Mouse (Mus musculus) neural tube, embryonic 11.5 days (tissue): ENCODE data around the gene Ankmy1. TPM values are rescaled to one million over a fixed set of nuclear protein-coding genes. Genes with fewer than 3 reads are reported as not detected.

Source experiments
- ATAC-seq: fragments of 200-750 bp; cut with Nextera tagmentation; 2 replicates; pipeline ENCODE4 v1.8.0; 2017; ENCODE audit warnings: moderate number of reproducible peaks, mild to moderate bottlenecking, moderate TSS enrichment, moderate library complexity; ENCODE audit not compliant: insufficient read depth, low FRiP score, low TSS enrichment
- DNase-seq: peaks from one replicate; pipeline ENCODE4 v3.0.0-alpha.2; 2015; ENCODE audit warnings: low spot score
- H3K27ac ChIP-seq: fragments of 300-500 bp; sonication (generic); 2 replicates; pipeline ENCODE4 v1.5.1; 2014; ENCODE audit warnings: low read depth, mild to moderate bottlenecking, low read length
- H3K27me3 ChIP-seq: fragments of 300-500 bp; sonication (generic); 2 replicates; pipeline ENCODE4 v1.6.1; 2014; ENCODE audit warnings: mild to moderate bottlenecking, low read length, mixed read lengths; ENCODE audit not compliant: control insufficient read depth, insufficient read depth
- H3K36me3 ChIP-seq: fragments of 300-500 bp; sonication (generic); 2 replicates; pipeline ENCODE4 v1.6.1; 2014; ENCODE audit warnings: mild to moderate bottlenecking, low read length, moderate library complexity, mixed read lengths; ENCODE audit not compliant: control insufficient read depth, insufficient read depth
- H3K4me1 ChIP-seq: fragments of 300-500 bp; sonication (generic); 2 replicates; pipeline ENCODE4 v1.6.1; 2014; ENCODE audit warnings: low read length, mixed read lengths; ENCODE audit not compliant: control insufficient read depth, insufficient read depth
- H3K4me2 ChIP-seq: fragments of 300-500 bp; sonication (generic); 2 replicates; pipeline ENCODE4 v1.6.1; 2014; ENCODE audit warnings: low read depth, mild to moderate bottlenecking, moderate library complexity
- H3K4me3 ChIP-seq: fragments of 300-500 bp; sonication (generic); 2 replicates; pipeline ENCODE4 v1.5.1; 2014; ENCODE audit warnings: low read depth, low read length
- H3K9ac ChIP-seq: fragments of 300-500 bp; sonication (generic); 2 replicates; pipeline ENCODE4 v1.6.1; 2014; ENCODE audit warnings: mild to moderate bottlenecking, low read length
- H3K9me3 ChIP-seq: fragments of 300-500 bp; sonication (generic); 2 replicates; pipeline ENCODE4 v1.6.1; 2016; ENCODE audit warnings: low read length; ENCODE audit not compliant: control insufficient read depth
- WGBS: fragments of 180-500 bp; shearing (Covaris S2); extraction: QIAGEN DNeasy Blood & Tissue Kit; methylation state at CpG from one replicate; pipeline ENCODE4 v1.1.7; 2014; 5-methylcytosine and 5-hydroxymethylcytosine counted together
- polyA plus RNA-seq: library from polyadenylated mRNA; unstranded; fragments of >200 nt; fragmentation: Nextera tagmentation; extraction: Ambion mirVana; gene quantifications from 2 replicates; pipeline ENCODE4 v1.2.1, GENCODE M21; 2014

Gene Ankmy1
- polyA plus RNA-seq, 1 experiment from 2014 or later, result 0.23 TPM

DNA sequence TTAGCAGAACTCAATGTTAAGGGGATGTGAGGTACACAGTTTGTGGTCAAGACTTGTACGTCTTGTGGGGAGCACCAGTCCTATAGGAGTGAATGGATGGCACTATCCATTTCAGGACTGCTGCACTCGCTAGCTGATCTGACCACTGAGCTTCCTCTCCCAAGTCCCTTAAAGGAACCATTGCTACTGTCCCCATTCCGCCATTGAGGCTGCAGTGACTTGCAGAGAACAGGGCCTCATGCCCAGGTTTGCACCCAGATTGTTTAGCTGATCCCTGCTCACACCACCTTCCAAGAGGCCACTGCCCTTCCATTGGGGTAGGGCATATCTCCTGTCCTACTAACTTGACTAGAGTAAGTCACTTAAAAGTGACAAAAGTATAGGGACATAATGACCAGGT lies 6.0 kb upstream of the Ankmy1 start:
- Histone ChIP-seq H3K4me2 (no peak overlapping the region), H3K4me1 (peaks cover 30% of the 10 kb centered on the region), H3K4me3 (no peak overlapping the region), H3K9ac (no peak overlapping the region), H3K27me3 (no peaks in the 10 kb centered on the region), H3K9me3 (no peaks in the 10 kb centered on the region), H3K36me3 (no peaks in the 10 kb centered on the region), H3K27ac (no peak overlapping the region)
- 92% methylated on average over 3 of the region's 3 CpGs for WGBS
- ATAC-seq (no peak), DNase-seq (no peak)

DNA sequence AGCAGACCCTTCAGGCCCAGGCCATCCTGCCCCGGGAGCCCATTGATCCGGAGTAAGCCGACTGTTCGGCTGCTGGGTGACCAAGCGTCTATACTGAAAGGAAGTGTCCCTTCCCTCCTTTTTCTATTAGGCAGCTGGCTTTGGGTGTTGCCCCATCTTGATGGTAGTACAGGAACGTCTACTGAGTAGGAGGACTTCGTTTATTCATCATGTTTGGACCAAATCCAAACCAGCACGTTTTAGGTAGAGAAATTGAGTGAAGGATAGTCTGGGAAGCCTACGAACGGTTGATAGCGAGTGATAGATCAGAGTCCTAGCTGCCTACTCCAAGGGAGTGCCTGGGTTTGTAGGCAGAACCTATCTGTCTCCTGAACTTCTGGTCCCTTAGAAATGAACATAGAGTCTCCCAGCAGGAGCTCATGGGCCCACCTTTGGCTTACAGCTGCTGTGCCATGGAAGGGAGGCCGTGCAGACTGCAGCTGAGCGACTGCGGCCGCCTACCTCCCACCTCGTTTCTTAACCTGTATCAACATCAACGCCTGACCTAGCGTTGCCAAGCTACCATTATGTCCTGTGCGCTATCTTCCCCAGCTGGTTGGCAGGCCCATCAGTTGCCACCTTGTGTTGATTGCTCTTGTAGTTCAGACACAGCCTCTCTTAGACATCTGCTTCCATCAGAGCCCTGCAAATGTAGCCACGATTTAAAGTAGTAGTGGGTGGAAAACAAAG lies 5.1 kb upstream of the Ankmy1 start:
- Histone ChIP-seq H3K36me3 (no peaks in the 10 kb centered on the region), H3K9ac (peak overlapping the region; percentile 60), H3K4me2 (peak overlapping the region; percentile 68), H3K27me3 (no peaks in the 10 kb centered on the region), H3K9me3 (no peaks in the 10 kb centered on the region), H3K4me1 (peaks cover 31% of the 10 kb centered on the region), H3K4me3 (peak overlapping the region; percentile 78), H3K27ac (no peak overlapping the region)
- ATAC-seq (no peak), DNase-seq (no peak)
- 46% methylated on average over 20 of the region's 20 CpGs for WGBS

DNA sequence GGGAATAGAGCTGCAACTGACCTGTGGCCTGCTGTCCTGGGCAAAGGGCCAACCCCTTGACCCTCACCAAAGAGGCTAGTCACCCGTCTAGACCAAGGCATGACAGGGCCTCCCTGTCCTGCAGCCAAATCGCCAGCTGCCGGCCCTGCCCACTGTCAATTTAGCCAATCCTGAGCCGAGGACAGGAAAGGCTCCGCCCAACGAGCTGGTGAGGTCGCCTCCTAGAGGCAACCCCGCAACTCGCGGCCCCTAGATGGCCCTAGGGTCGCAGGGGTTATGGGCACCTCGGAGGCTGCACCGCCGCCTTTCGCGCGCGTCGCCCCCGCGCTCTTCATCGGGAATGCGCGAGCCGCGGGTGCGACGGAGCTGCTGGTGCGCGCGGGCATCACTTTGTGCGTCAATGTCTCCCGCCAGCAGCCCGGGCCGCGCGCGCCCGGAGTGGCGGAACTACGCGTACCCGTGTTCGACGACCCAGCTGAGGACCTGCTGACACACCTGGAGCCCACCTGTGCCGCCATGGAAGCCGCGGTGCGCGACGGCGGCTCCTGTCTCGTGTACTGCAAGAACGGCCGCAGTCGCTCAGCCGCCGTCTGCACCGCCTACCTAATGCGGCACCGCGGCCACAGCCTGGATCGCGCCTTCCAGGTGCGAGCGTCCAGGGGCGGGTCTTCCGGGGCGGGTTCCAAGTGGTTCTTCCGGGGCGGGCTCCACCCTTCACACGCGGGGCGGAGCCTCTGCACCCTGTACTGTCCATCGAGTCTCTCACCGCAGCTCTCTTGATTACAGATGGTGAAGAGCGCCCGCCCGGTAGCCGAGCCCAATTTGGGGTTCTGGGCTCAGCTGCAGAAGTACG lies 4.3 kb upstream of the Ankmy1 start, which contains the start of gene Dusp28:
Gene Dusp28, plus strand, starts transcription at position 203 of the 853 bp plus-strand sequence.
- peak within 1 kb of the TSS; percentile 75 for H3K9ac ChIP-seq
- no peaks in the 10 kb centered on the region for H3K27me3 ChIP-seq
- peak; percentile 90 for DNase-seq
- no peaks in the 10 kb centered on the region for H3K9me3 ChIP-seq
- H3K4me2 ChIP-seq, result peak within 1 kb of the TSS; percentile 68
- peak; percentile 86 for ATAC-seq
- peaks cover 23% of the 10 kb centered on the region for H3K4me1 ChIP-seq
- under 1% methylated on average over 81 of the region's 81 CpGs for WGBS
- no peaks in the 10 kb centered on the region for H3K36me3 ChIP-seq
- H3K4me3 ChIP-seq, result peak within 1 kb of the TSS; percentile 78
- H3K27ac ChIP-seq, result peak within 1 kb of the TSS; percentile 74; the same call in 1 of the 2 replicates

DNA sequence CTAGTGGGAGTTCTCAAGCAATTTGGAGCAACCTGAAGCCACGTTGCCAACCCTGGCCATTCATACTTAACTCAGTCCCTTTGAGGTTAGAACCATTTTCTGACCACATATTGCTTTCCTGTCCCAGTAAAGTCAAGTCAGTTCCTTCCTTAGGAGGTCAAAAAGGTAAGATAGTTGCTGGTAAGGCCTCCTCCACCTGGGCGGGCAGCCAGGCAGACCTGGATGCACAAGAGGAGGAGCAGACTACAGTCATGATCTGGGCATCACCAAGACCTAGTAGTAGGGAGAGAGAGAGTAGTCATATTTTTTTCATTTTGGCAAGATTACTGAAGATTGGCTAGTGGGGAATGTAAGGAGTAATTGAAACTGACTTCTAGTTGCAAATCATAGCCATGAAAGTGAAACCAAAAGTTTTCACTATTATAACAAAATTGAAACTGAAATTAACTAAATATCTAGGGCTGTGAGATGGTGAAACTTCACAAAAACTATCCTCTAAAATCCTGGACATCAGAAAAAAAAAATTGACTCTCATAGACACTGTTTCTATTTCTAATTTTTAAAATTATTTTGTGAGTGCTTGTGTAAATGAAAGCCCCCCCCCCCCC lies 3.1 kb upstream of the Ankmy1 start:
- H3K4me2 ChIP-seq, result no peak overlapping the region
- ATAC-seq (no peak), DNase-seq (no peak)
- no peak overlapping the region for H3K27ac ChIP-seq
- H3K27me3 ChIP-seq, result no peaks in the 10 kb centered on the region
- H3K36me3 ChIP-seq, result no peaks in the 10 kb centered on the region
- H3K9me3 ChIP-seq, result no peaks in the 10 kb centered on the region
- H3K4me1 ChIP-seq, result peaks cover 16% of the 10 kb centered on the region
- H3K9ac ChIP-seq, result no peak overlapping the region
- no peak overlapping the region for H3K4me3 ChIP-seq
- WGBS, result 83% methylated on average over 2 of the region's 2 CpGs

DNA sequence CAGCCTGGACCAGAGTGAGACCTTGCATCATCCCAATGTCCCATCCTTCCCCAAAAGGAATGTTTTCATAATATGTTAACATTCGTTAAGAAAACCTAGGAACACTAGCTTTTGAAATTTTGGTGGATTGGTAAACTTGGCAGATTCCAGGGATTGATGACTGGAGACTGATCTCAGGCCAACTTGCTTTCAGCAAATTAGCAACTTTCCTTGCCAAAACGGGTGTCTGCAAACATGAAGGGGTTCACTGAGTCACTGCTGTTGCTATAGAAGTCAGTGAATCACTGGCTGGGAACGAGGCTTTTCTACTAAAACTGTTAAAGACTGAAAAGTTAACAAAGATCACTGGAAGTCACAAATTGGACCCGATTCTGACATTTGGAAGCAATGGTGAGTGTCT lies 921 bp upstream of the Ankmy1 start:
- Histone ChIP-seq H3K4me3 (no peak overlapping the region), H3K36me3 (no peaks in the 10 kb centered on the region), H3K9me3 (no peaks in the 10 kb centered on the region), H3K9ac (no peak overlapping the region), H3K27me3 (no peaks in the 10 kb centered on the region), H3K4me1 (peaks cover 10% of the 10 kb centered on the region; the same call in 1 of the 2 replicates), H3K27ac (no peak overlapping the region), H3K4me2 (no peak overlapping the region)
- DNase-seq, result no peak
- ATAC-seq, result no peak
- 76% methylated on average over 4 of the region's 4 CpGs for WGBS

DNA sequence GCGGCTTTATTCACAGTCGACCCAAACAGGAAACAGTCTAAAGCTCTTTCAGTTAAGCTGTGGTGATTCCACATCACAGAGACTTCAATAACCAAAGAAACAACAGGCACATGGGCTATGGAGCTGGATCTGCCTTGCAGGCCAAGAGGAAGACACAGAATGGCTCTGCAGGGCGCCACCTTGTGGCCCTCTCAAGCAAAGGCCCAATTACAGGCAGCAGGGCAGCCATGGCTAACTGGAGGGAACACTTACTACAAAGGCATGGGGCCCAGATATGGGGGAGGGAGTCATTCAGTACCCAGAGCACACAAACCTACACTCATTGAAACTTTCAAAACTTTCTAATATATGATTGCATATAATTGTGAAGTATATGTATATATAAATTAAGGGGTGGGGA lies 7.6 kb downstream of the Ankmy1 start:
- Histone ChIP-seq H3K4me1 (no peaks in the 10 kb centered on the region), H3K27ac (no peak overlapping the region), H3K4me3 (no peak overlapping the region), H3K27me3 (no peaks in the 10 kb centered on the region), H3K4me2 (no peak overlapping the region), H3K9ac (no peak overlapping the region), H3K9me3 (no peaks in the 10 kb centered on the region), H3K36me3 (no peaks in the 10 kb centered on the region)
- DNase-seq (peak; percentile 85), ATAC-seq (0 out of 2 replicates have a peak, but pooled peaks have one; percentile 67)
- WGBS, result 13% methylated on average over 3 of the region's 3 CpGs

DNA sequence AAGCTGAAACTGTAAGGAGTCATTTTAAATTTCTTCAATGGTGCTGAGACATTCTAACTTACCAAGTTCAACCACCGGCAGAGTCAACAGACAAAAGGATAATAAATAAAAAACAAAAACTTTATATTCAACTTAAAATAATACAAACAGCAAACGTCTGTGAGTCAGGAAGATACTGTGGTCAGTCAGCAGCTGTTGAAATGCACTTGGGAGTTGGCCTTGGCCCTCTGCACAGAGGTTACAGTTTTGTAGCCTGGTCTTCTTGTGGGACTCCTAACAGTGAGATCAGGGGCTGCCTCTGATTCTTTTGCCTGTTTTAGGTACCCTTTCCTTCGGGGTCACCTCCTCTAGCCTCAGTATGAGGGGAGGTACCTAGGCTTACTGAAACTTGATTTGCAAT lies 8.8 kb downstream of the Ankmy1 start:
- Histone ChIP-seq H3K4me2 (no peak overlapping the region), H3K27me3 (no peaks in the 10 kb centered on the region), H3K4me1 (no peaks in the 10 kb centered on the region), H3K9me3 (no peaks in the 10 kb centered on the region), H3K27ac (no peak overlapping the region), H3K36me3 (no peaks in the 10 kb centered on the region), H3K9ac (no peak overlapping the region), H3K4me3 (no peak overlapping the region)
- WGBS, result 77% methylated on average over 3 of the region's 3 CpGs
- ATAC-seq (no peak), DNase-seq (no peak)

DNA sequence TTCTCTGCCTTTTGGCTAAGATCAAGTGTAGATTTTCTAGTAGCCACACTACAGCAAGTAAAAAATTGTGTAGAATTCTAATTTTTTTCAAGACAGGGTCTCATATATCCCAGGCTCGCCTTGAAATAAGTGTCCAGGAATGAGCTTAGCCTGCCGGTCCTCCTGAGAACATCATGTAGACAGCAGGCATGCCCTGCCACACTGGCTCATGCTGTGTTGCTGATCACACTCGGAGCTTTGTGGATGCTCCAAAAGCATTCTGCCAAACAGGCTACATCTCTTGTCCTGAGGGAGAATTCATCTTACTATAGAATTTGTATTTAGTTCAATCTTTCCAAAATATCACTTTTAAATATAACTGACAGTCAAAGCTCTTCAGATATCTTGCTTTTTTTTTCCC lies 9.9 kb downstream of the Ankmy1 start:
- Histone ChIP-seq H3K4me1 (no peaks in the 10 kb centered on the region), H3K27ac (no peak overlapping the region), H3K9me3 (no peaks in the 10 kb centered on the region), H3K9ac (no peak overlapping the region), H3K4me3 (no peak overlapping the region), H3K36me3 (no peaks in the 10 kb centered on the region), H3K4me2 (no peak overlapping the region), H3K27me3 (no peaks in the 10 kb centered on the region)
- WGBS, result 71% methylated on average over 3 of the region's 3 CpGs
- no peak for ATAC-seq
- DNase-seq, result no peak
